Mouse (Mus musculus): ENCODE measurements around the gene Wdr5b.

DNA sequence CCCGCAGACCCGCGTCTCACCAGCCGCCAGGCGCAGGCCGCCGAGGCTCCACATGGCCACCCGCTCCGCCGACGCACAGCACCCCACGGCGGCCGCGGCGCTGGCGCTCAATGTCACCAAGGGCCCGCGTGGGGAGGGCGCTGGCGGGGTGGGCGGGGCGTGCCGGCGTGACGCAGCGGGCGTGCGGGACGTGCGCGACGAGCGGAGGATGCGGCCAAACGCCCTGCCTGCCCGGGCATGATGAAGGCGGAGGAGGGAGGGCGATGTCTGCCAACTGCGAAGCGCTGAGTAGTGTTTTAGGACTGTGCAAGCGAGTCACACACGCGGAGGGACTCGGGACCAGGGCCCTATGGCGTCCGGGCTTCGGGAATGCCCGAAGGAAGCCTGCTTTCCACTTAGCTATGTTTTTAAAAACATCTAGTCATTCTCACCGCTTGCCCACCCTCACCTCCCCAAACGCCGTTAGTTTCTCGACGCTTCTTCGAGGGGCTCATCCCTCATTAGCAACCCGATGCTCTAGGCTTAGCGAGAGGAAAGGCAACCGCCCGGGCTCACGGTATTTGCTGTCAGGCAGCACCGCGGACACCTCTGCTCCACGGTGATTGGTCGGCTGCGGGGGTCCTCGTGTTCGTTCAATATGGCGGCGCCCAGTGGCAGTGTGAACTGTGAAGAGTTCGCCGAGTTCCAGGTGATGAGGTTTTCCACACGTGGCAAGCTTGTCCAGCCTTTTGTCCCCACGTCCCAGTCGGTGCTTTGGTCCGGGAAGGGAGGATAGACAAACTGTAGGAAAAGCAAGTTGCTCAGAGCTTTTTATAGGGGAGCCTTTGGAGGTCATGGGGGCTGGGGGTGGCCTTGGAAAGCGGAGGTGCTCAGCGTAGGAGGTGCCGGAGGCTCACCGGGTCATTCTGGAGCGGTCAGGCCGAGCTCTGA lies 30.7 kb downstream of the Wdr5b start, which contains the start of the genes Fam162a and Ccdc58:
- TF ChIP-seq CTCF (IDR thresholded peaks at IDR 0.05; ENCODE audit: borderline replicate concordance, control insufficient read depth, extremely low read depth, insufficient read depth, low read length, poor library complexity) (peak; percentile 20; the same call in 1 of the 2 replicates), POLR2A (IDR thresholded peaks at IDR 0.05; ENCODE audit: control insufficient read depth, extremely low read depth, insufficient read depth, low read length, poor library complexity) (peak; percentile 95)
